Mouse (Mus musculus): ENCODE measurements around the gene Sh2b3. TPM values are rescaled to one million over a fixed set of nuclear protein-coding genes. Genes with fewer than 3 reads are reported as not detected.
"Not testable (repeated sequence)": the region's sequence is repeated elsewhere in the genome, so short reads cannot be mapped to it uniquely, and the experiment has no call there.

Sh2b3 gene
- polyA plus RNA-seq, 1 experiment from 2014 or later, result 13.2 TPM

DNA sequence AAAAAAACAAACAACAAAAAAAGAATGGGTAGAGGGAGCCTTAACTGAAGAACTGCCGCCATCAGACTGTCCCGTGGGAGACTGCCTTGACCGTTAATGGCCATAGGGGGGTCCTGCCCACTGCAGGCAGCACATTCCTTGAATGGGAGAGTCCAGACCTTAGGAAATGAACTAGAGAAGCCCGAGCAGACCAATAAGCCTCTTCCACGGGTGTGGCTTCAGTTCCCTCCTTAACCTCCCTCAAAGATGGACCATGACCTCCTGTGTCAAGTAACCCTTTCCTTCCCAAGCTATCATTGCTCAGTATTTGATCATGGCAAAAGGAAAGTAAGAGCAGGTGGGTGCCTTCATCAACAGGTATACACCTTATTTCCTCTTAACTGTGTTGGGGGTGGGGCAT is 24.5 kb upstream of the Sh2b3 start:
- no peak overlapping the region for H3K9ac ChIP-seq
- no peak overlapping the region for H3K27ac ChIP-seq
- H3K9me3 ChIP-seq (replicated peaks), result no peaks in the 10 kb centered on the region; the same call in 1 of the 2 replicates
- H3K4me3 ChIP-seq, result no peak overlapping the region
- WGBS, result 46% methylated on average over 5 of the region's 5 CpGs
- peaks cover 7% of the 10 kb centered on the region; the same call in 1 of the 2 replicates for H3K36me3 ChIP-seq
- ATAC-seq (replicated peaks; ENCODE audit: insufficient number of reproducible peaks, insufficient read depth, low FRiP score, low read depth), result no peak
- H3K27me3 ChIP-seq, result no peaks in the 10 kb centered on the region
- peaks cover under 1% of the 10 kb centered on the region; the same call in 1 of the 2 replicates for H3K4me1 ChIP-seq (replicated peaks)
- H3K4me2 ChIP-seq, result no peak overlapping the region

DNA sequence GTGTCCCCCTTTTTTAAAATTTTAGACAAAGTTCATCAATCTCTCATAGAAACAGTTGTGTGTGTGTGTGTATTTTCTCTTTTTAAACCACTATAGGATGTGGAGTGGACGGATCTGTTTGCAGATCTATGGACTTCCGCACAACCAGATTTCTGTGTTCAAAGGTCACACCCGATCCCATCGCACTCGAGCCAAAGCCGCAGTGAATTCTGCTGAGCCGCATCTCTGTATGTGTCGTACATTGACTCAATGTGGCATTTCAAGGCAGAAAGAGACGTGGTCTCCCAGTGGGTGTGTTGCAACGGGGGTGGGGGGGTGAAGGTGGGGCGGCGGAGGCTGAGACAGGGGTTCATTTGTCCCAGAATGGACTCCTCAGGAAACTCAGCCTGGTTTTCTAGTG is 21.0 kb upstream of the Sh2b3 start:
- H3K4me1 ChIP-seq (replicated peaks), result peaks cover 17% of the 10 kb centered on the region
- H3K27me3 ChIP-seq, result no peaks in the 10 kb centered on the region
- no peaks in the 10 kb centered on the region; the same call in 1 of the 2 replicates for H3K9me3 ChIP-seq (replicated peaks)
- H3K4me3 ChIP-seq, result no peak overlapping the region
- no peak overlapping the region for H3K27ac ChIP-seq
- 85% methylated on average over 12 of the region's 12 CpGs for WGBS
- H3K36me3 ChIP-seq, result peaks cover 12% of the 10 kb centered on the region; the same call in 1 of the 2 replicates
- H3K4me2 ChIP-seq, result no peak overlapping the region
- H3K9ac ChIP-seq, result no peak overlapping the region
- ATAC-seq (replicated peaks; ENCODE audit: insufficient number of reproducible peaks, insufficient read depth, low FRiP score, low read depth), result no peak

DNA sequence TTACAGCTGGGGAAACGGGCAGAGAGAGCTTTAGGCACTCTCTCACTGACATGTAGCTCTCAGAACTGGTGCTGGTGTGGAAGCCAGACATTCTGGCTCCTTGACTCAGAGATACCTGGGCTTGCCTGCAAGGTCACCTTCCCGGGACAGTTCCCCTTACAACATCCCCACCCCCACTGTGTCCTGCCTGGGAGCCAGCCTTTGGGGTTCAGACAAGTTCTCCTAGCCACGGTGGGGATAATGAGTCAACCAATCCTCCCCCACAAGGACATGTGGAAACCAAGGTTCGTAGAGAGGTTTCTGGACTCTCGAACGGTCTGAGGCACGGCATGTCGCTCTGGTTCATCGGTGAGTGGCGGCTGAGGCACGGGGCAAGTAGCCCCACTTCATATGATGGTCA is 19.3 kb upstream of the Sh2b3 start:
- no peak overlapping the region for H3K27ac ChIP-seq
- ATAC-seq (replicated peaks; ENCODE audit: insufficient number of reproducible peaks, insufficient read depth, low FRiP score, low read depth), result no peak; the same call in 1 of the 2 replicates
- H3K9ac ChIP-seq, result no peak overlapping the region
- H3K36me3 ChIP-seq, result peaks cover 25% of the 10 kb centered on the region; the same call in 1 of the 2 replicates
- H3K9me3 ChIP-seq (replicated peaks), result no peaks in the 10 kb centered on the region; the same call in 1 of the 2 replicates
- no peak overlapping the region for H3K4me3 ChIP-seq
- H3K4me1 ChIP-seq (replicated peaks), result peaks cover 25% of the 10 kb centered on the region
- H3K4me2 ChIP-seq, result no peak overlapping the region
- H3K27me3 ChIP-seq, result no peaks in the 10 kb centered on the region
- 69% methylated on average over 11 of the region's 11 CpGs for WGBS

DNA sequence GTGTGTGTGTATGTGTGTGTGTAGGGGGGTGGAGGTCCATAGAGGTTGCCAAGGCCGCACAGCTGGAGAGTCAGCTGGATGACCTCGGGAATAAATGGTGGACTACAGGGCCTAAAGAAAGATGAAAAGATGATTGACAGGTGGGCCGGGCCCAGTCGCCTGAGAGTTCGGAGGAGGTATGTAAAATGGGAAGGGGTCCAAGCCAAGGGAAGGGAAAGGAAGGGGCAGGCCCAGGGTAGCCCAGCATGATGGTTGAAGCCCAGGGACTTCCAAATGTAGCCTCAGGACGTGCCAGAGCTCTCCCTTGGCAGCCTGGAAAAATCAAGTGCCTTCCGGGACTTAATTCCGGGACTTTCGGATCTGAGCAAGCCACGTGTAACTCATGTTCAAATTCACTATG is 17.3 kb upstream of the Sh2b3 start:
- H3K36me3 ChIP-seq, result peaks cover 18% of the 10 kb centered on the region; the same call in 1 of the 2 replicates
- ATAC-seq (replicated peaks; ENCODE audit: insufficient number of reproducible peaks, insufficient read depth, low FRiP score, low read depth), result no peak
- H3K27me3 ChIP-seq, result no peaks in the 10 kb centered on the region
- no peak overlapping the region for H3K4me3 ChIP-seq
- peaks cover 45% of the 10 kb centered on the region for H3K4me1 ChIP-seq (replicated peaks)
- H3K9ac ChIP-seq, result no peak overlapping the region
- H3K9me3 ChIP-seq (replicated peaks), result no peaks in the 10 kb centered on the region
- no peak overlapping the region for H3K4me2 ChIP-seq
- no peak overlapping the region for H3K27ac ChIP-seq
- WGBS, result 70% methylated on average over 10 of the region's 10 CpGs

DNA sequence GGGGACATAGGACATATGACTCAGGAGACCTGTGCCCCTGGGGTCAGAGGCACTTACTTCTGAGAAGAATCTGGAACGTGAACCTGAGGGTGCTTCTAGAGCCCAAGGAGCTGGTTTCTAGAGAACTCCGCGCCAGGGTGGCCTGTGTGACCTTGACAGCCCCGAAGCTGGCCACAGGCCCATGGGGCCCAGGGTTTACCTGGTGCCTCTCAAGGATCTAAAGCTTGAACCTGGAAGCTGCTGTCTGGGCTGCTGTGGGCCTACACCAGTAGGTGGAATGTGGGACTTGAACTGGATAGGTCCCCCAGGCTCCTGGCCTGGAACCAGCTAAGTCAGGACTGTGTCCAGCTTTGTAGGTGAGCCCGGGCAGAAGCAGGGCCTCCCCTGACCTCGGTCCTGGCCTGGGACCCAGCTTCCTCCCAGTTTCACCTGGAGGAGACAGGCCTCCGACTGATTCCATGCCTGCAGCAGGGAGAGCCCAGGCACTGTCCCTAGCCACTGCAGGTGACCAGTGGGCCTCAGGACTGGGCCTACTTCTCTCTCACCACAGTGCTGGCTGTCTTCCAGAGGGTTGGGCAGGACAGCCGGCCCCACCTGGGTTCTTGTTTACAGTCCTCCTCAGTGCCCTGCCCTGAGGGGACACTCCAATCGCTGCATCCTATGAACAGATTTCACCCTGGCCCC is 16.1 kb upstream of the Sh2b3 start:
- Histone ChIP-seq H3K36me3 (peaks cover 18% of the 10 kb centered on the region; the same call in 1 of the 2 replicates), H3K4me1 (replicated peaks) (peaks cover 50% of the 10 kb centered on the region), H3K9ac (no peak overlapping the region), H3K4me3 (no peak overlapping the region), H3K27ac (0 out of 2 replicates have a peak overlapping the region, but pooled peaks have one; percentile 17), H3K4me2 (no peak overlapping the region), H3K9me3 (replicated peaks) (no peaks in the 10 kb centered on the region), H3K27me3 (no peaks in the 10 kb centered on the region)
- ATAC-seq (replicated peaks; ENCODE audit: insufficient number of reproducible peaks, insufficient read depth, low FRiP score, low read depth), result no peak
- WGBS, result 80% methylated on average over 9 of the region's 9 CpGs

DNA sequence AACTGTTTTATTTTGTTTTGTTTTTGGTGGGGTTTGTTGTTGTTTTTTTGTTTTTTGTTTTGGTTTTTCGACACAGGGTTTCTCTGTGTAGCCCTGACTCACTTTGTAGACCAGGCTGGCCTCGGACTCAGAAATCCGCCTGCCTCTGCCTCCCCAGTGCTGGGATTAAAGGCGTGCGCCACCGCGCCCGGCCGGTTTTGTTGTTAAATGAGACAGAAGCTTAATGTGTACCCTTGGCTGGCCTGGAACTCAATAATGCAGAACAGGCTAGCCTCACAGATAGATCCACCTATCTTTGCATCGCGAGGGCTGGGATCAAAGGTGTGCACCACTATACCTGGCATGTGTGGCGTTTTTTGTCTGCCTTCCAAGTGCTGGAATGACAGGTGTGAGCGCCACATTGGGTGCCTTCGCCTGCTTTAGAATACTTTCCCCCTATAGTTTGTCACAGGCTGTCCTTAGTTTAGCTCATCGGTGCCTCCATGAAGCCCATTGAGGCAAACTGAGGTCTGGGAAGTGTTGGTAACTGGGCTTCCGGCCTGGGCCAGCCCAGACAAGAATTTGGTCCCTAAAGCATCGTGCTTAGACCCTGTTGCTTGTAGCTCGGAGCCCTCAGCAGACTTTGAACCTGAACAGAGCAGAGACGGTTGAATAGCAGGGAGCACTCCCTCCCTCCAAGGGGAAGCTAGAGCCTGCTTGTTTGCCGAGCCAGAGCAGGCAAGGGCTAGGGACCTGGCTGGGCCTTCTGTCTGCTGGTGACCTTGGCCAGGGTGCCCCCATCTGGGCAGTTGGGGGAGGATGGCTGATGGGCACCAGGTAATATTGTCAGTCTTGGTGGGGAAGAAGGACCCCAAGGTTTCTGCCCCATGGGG is 12.3 kb upstream of the Sh2b3 start:
- H3K27ac ChIP-seq, result peak overlapping the region; percentile 6; the same call in 1 of the 2 replicates

DNA sequence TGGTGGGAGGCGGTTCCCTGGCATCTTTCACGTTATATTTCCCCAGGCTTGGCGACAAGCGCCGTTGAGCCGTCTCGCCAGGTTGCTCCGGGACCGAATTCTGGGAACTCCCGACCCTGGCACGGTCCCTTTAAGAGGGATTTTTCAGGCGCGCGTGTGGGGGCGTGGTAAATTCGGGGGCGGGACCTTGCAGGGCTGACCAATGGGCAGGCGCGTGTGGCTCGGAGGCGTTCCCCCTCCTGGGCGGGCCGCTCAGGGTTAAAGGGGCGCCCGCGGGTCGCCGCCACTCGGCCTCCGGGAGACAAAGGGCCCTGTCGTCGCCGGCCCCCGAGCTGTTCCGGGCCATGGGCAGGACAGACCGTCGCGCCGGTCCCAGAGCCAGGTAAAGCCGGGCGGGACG is 11.3 kb upstream of the Sh2b3 start, which contains the start of gene Pheta1:
TSS of gene Pheta1 (plus strand) at position 242 of the 400 bp plus-strand sequence.
- WGBS, result under 1% methylated on average over 42 of the region's 42 CpGs
- peak; percentile 92 for ATAC-seq (replicated peaks; ENCODE audit: insufficient number of reproducible peaks, insufficient read depth, low FRiP score, low read depth)
- Histone ChIP-seq H3K27me3 (peaks cover 6% of the 10 kb centered on the region; the same call in 1 of the 2 replicates), H3K4me2 (peak within 1 kb of the TSS; percentile 78), H3K4me1 (replicated peaks) (peaks cover 44% of the 10 kb centered on the region), H3K4me3 (peak within 1 kb of the TSS; percentile 89), H3K9me3 (replicated peaks) (no peaks in the 10 kb centered on the region), H3K27ac (peak within 1 kb of the TSS; percentile 90), H3K9ac (peak within 1 kb of the TSS; percentile 78), H3K36me3 (peaks cover 13% of the 10 kb centered on the region; the same call in 1 of the 2 replicates)

More for the DNA sequence above, 12.3 kb upstream of the Sh2b3 start:
- H3K9ac ChIP-seq, result peak overlapping the region; percentile 78
- H3K4me2 ChIP-seq, result peak overlapping the region; percentile 78
- peaks cover 50% of the 10 kb centered on the region for H3K4me1 ChIP-seq (replicated peaks)
- H3K4me3 ChIP-seq, result peak overlapping the region; percentile 89
- H3K36me3 ChIP-seq, result peaks cover 18% of the 10 kb centered on the region; the same call in 1 of the 2 replicates
- WGBS, result 41% methylated on average over 20 of the region's 20 CpGs
- no peak for ATAC-seq (replicated peaks; ENCODE audit: insufficient number of reproducible peaks, insufficient read depth, low FRiP score, low read depth)
- H3K27me3 ChIP-seq, result no peaks in the 10 kb centered on the region
- no peaks in the 10 kb centered on the region for H3K9me3 ChIP-seq (replicated peaks)

DNA sequence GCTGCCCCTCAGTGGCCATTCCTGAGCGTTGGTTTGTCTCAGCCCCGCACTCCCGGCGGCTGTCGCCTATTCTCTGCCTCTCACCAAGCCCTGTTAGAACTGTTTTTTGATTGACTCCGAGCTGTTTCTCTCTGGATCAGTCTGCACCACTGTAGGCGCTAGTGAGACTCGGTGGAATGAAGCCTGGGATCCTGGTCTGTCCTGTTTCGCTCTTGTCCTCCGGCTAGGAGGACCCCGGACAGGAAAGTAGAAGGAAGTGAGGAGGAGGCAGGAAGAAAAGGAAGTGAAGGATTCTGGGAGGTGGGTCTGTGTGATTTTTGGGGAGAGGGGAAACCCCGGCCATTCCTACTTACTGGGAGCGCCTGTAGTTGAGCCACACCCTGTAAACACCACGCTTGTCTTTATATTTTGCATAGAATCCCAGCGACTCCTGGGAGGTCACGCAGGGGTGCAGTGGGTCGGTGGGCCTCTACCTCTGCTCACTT is 10.6 kb upstream of the Sh2b3 start:
- peak overlapping the region; percentile 89 for H3K4me3 ChIP-seq
- under 1% methylated on average over 17 of the region's 17 CpGs for WGBS
- peaks cover 10% of the 10 kb centered on the region; the same call in 1 of the 2 replicates for H3K36me3 ChIP-seq
- H3K9me3 ChIP-seq (replicated peaks), result no peaks in the 10 kb centered on the region
- ATAC-seq (replicated peaks; ENCODE audit: insufficient number of reproducible peaks, insufficient read depth, low FRiP score, low read depth), result peak; percentile 32; the same call in 1 of the 2 replicates
- peak overlapping the region; percentile 78 for H3K9ac ChIP-seq
- peaks cover 11% of the 10 kb centered on the region; the same call in 1 of the 2 replicates for H3K27me3 ChIP-seq
- peak overlapping the region; percentile 90 for H3K27ac ChIP-seq
- H3K4me1 ChIP-seq (replicated peaks), result peaks cover 45% of the 10 kb centered on the region
- H3K4me2 ChIP-seq, result peak overlapping the region; percentile 78

DNA sequence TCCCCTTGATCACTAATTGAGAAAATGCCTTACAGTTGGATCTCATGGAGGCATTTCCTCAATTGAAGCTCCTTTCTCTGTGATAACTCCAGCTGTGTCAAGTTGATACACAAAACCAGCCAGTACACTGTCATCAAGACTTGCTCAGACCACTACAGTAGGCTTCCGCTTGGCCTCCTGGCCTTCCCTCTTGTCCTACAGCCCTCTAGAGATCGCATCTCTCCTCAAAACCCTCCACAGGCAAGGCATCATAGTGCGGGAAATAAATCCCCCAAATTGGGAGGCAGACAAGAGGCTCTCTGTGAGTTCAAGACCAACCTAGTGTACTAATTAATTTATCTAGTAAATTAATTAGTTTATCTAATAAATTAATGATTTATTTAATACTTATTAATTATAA is 9.8 kb upstream of the Sh2b3 start:
- 76% methylated on average over 3 of the region's 3 CpGs for WGBS
- not testable (repeated sequence) for H3K4me2 ChIP-seq; H3K36me3 ChIP-seq; H3K9me3 ChIP-seq (replicated peaks); H3K4me3 ChIP-seq; ATAC-seq (replicated peaks; ENCODE audit: insufficient number of reproducible peaks, insufficient read depth, low FRiP score, low read depth); H3K9ac ChIP-seq; H3K27ac ChIP-seq
- peaks cover 49% of the 10 kb centered on the region for H3K4me1 ChIP-seq (replicated peaks)
- H3K27me3 ChIP-seq, result peaks cover 13% of the 10 kb centered on the region; the same call in 1 of the 2 replicates

DNA sequence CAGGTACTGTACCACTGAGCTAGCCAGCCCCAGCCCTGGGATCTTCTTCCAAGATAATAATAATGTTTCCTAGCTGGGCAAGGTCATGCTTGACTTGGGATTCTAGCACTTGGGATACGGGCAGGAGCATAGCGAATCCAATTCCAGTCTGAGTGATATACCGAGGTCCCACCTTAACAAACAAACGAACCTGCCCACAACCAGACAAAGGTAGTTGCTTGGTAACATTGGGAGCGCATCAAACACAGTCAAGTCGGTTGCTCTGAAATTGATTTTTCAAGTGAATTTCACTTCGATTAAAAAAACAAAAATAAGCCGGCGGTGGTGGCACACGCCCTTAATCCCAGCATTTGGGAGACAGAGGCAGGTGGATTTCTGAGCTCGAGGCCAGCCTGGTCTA is 8.9 kb upstream of the Sh2b3 start:
- Histone ChIP-seq H3K4me1 (replicated peaks) (peaks cover 46% of the 10 kb centered on the region), H3K27me3 (peaks cover 13% of the 10 kb centered on the region; the same call in 1 of the 2 replicates)

DNA sequence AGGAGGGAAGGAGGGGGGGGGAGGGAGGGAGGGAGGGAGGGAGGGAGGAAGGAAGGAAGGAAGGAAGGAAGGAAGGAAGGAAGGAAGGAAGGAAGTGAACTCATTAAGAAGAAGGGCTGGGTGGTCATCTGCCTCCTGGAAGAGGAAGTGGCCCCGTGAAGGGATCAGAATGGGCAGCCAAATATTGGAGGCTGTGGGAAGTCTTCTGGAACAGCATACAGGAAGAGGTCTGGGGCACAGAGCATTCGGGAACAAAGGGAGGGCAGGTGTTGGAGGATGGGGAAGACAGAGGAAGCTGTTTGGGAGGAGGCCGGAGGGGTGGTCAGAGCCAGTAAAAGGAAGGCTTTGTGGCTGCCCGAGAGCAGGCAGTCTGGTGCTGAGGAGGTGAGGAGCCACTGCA is 7.9 kb upstream of the Sh2b3 start:
- WGBS, result 35% methylated on average over 4 of the region's 4 CpGs

More for the DNA sequence above, 8.9 kb upstream of the Sh2b3 start:
- no peak overlapping the region for H3K9ac ChIP-seq
- H3K4me3 ChIP-seq, result no peak overlapping the region
- H3K36me3 ChIP-seq, result no peaks in the 10 kb centered on the region
- no peaks in the 10 kb centered on the region for H3K9me3 ChIP-seq (replicated peaks)
- WGBS, result 76% methylated on average over 11 of the region's 11 CpGs
- H3K4me2 ChIP-seq, result no peak overlapping the region
- no peak overlapping the region for H3K27ac ChIP-seq
- ATAC-seq (replicated peaks; ENCODE audit: insufficient number of reproducible peaks, insufficient read depth, low FRiP score, low read depth), result no peak

More for the DNA sequence above, 7.9 kb upstream of the Sh2b3 start:
- H3K9ac ChIP-seq, result no peak overlapping the region
- H3K36me3 ChIP-seq, result no peaks in the 10 kb centered on the region
- H3K4me3 ChIP-seq, result no peak overlapping the region
- no peak overlapping the region for H3K27ac ChIP-seq
- peaks cover 13% of the 10 kb centered on the region; the same call in 1 of the 2 replicates for H3K27me3 ChIP-seq
- H3K9me3 ChIP-seq (replicated peaks), result no peaks in the 10 kb centered on the region
- ATAC-seq (replicated peaks; ENCODE audit: insufficient number of reproducible peaks, insufficient read depth, low FRiP score, low read depth), result no peak
- H3K4me1 ChIP-seq (replicated peaks), result peaks cover 36% of the 10 kb centered on the region
- H3K4me2 ChIP-seq, result no peak overlapping the region
